Mouse (Mus musculus): Measurements from ENCODE around the gene Gimap9.

DNA sequence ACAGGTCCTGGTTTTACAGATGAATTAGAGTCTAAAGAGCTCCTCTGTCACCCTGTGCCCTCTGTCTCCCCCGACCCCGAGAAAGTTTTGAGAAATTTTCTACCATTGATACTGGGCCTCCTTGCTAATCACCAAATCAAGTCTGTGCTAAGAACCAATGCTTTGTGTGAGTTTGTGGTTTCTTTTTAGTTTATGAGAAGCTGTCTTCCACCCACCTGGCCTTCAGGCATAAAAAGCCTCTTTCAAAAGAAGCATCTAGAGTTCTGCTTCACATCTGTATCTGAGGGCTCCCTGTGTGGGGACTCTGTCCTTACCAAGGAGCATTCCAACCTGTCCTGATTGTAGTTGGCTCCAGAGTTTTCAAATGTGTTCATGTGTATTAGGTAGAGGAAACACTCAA, 9.3 kb downstream of the Gimap9 start:
- TF ChIP-seq CTCF (IDR thresholded peaks at IDR 0.05; ENCODE audit: low read depth) = no peak
- TF ChIP-seq EP300 (IDR thresholded peaks at IDR 0.05; ENCODE audit: low read depth) = no peak

All from liver, postnatal 0 days (tissue).